Mouse (Mus musculus): Measurements from ENCODE around the gene Vps50.

- TF ChIP-seq CTCF (IDR thresholded peaks at IDR 0.05; ENCODE audit: extremely low read depth, insufficient read length, insufficient replicate concordance, low read depth, low read length) (no peak), POLR2A (IDR thresholded peaks at IDR 0.05; ENCODE audit: low read depth, low read length) (no peak)
These were observed 61.8 kb downstream of the Vps50 start for GRCm38 (mm10) chr6:3560009-3560408.

All from small intestine, adult 2 months (tissue).